Mouse (Mus musculus): Measurements from ENCODE around the gene Ddx50. TPM values are rescaled to one million over a fixed set of nuclear protein-coding genes. Genes with fewer than 3 reads are reported as not detected.
A peak's percentile ranks its signal among the peaks of the same experiment; 100 is the strongest.
"Not testable (repeated sequence)": the region's sequence is repeated elsewhere in the genome, so short reads cannot be mapped to it uniquely, and the experiment has no call there.

Ddx50 gene
- polyA plus RNA-seq, 1 experiment from 2014 or later, result 116 TPM

GRCm38 (mm10) chr10:62599311-62599710 is 51.7 kb downstream of the Ddx50 start:
- 94% methylated on average over 3 of the region's 3 CpGs for WGBS
- H3K27ac ChIP-seq; ATAC-seq; H3K9me3 ChIP-seq (replicated peaks); H3K27me3 ChIP-seq; H3K4me2 ChIP-seq; H3K4me3 ChIP-seq; H3K9ac ChIP-seq: not testable (repeated sequence)
- peaks cover 39% of the 10 kb centered on the region for H3K36me3 ChIP-seq (ENCODE audit: poor library complexity, severe bottlenecking)
- H3K4me1 ChIP-seq, result peaks cover 21% of the 10 kb centered on the region

DNA sequence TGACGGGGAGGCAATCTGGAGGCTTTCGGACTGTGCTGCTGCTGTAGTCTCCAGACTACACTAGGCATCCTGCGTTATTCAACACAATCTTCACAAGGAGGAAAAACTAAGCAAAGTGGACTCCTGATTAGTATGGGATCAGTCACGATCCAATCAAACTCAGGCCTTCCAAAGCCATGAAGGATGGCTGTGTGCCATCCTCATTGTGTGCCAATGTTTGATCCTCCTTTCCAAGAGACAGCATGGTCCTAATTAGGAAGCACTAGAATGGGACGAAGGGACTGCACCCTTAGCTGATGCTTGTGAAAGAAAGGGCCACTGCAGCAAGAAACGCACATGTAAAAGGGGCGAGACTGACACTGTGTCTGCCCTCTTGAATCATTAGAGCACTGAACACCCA is 58.5 kb downstream of the Ddx50 start:
- no peak for ATAC-seq
- no peaks in the 10 kb centered on the region for H3K9me3 ChIP-seq (replicated peaks)
- no peak overlapping the region for H3K4me3 ChIP-seq
- H3K36me3 ChIP-seq (ENCODE audit: poor library complexity, severe bottlenecking), result peaks cover 89% of the 10 kb centered on the region
- 67% methylated on average over 7 of the region's 7 CpGs for WGBS
- H3K4me2 ChIP-seq, result no peak overlapping the region
- no peak overlapping the region for H3K9ac ChIP-seq
- H3K4me1 ChIP-seq, result no peaks in the 10 kb centered on the region
- H3K27ac ChIP-seq, result 0 out of 2 replicates have a peak overlapping the region, but pooled peaks have one; percentile 8
- H3K27me3 ChIP-seq, result no peaks in the 10 kb centered on the region

GRCm38 (mm10) chr10:62590200-62590599 is 60.8 kb downstream of the Ddx50 start:
- Histone ChIP-seq H3K27ac (no peak overlapping the region), H3K9ac (no peak overlapping the region), H3K27me3 (no peaks in the 10 kb centered on the region), H3K9me3 (replicated peaks) (no peaks in the 10 kb centered on the region), H3K4me1 (no peaks in the 10 kb centered on the region), H3K4me3 (no peak overlapping the region), H3K36me3 (ENCODE audit: poor library complexity, severe bottlenecking) (peaks cover 93% of the 10 kb centered on the region), H3K4me2 (no peak overlapping the region)
- ATAC-seq, result peak; percentile 83
- 34% methylated on average over 6 of the region's 6 CpGs for WGBS

GRCm38 (mm10) chr10:62588616-62589015 is 62.4 kb downstream of the Ddx50 start:
- Histone ChIP-seq H3K4me2 (no peak overlapping the region), H3K27me3 (no peaks in the 10 kb centered on the region), H3K9me3 (replicated peaks) (no peaks in the 10 kb centered on the region), H3K9ac (no peak overlapping the region), H3K27ac (no peak overlapping the region), H3K36me3 (ENCODE audit: poor library complexity, severe bottlenecking) (peaks cover 94% of the 10 kb centered on the region), H3K4me1 (no peaks in the 10 kb centered on the region), H3K4me3 (no peak overlapping the region)
- no peak for ATAC-seq
- 83% methylated on average over 4 of the region's 4 CpGs for WGBS

DNA sequence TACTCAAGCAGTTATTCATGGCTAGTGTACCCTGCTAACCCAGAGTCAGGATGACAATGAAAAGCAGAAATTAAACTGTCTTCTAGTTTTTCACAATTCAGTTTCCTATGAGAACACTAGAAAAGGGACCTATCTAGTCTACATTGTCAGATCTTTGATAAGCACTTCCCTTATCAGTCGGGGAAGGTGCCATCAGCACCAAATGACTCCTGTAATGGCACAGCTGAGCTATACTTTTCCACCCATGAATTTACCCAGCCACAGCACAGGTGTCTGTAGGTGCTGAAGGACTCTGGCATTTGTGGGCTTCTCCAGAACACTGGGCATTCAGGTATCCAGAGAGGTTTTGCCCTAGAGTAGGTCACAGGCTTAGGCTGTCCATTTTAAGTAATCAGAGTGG is 67.8 kb downstream of the Ddx50 start:
- Histone ChIP-seq H3K27ac (no peak overlapping the region), H3K9me3 (replicated peaks) (no peaks in the 10 kb centered on the region), H3K4me3 (no peak overlapping the region), H3K4me2 (no peak overlapping the region), H3K9ac (no peak overlapping the region), H3K36me3 (ENCODE audit: poor library complexity, severe bottlenecking) (peaks cover 82% of the 10 kb centered on the region), H3K27me3 (no peaks in the 10 kb centered on the region), H3K4me1 (peaks cover 3% of the 10 kb centered on the region; the same call in 1 of the 2 replicates)
- ATAC-seq, result no peak
- 88% methylated on average over 1 of the region's 1 CpGs for WGBS

- Histone ChIP-seq H3K9ac (no peak overlapping the region), H3K27me3 (no peaks in the 10 kb centered on the region), H3K4me1 (peaks cover 3% of the 10 kb centered on the region; the same call in 1 of the 2 replicates), H3K4me2 (no peak overlapping the region), H3K9me3 (replicated peaks) (no peaks in the 10 kb centered on the region), H3K4me3 (no peak overlapping the region), H3K36me3 (ENCODE audit: poor library complexity, severe bottlenecking) (peaks cover 76% of the 10 kb centered on the region), H3K27ac (no peak overlapping the region)
- WGBS, result 86% methylated on average over 7 of the region's 7 CpGs
- no peak for ATAC-seq
Measured at GRCm38 (mm10) chr10:62582701-62583100, 68.3 kb downstream of the Ddx50 start.

DNA sequence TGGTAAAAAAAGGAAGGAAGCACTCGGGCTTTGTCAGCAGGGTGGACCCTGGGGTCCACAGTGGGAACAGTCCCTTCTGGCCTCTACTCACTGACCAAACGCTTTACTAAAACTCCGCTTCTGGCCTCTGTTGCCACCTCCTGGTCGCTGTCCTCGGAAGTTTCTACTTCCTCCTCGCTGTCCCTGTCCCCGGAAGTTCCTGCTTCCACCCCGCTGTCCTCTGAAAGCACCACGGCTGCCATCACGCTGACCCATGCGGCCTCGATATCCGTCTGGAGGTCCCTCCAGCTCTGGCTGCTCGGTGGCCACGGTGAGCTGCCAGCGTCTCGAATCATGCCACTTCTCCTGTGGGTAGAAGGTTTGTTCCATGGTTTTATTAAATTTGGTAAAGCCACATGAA is 68.8 kb downstream of the Ddx50 start:
- Histone ChIP-seq H3K4me3 (no peak overlapping the region), H3K27me3 (no peaks in the 10 kb centered on the region), H3K4me2 (no peak overlapping the region), H3K9ac (no peak overlapping the region), H3K27ac (no peak overlapping the region), H3K9me3 (replicated peaks) (no peaks in the 10 kb centered on the region), H3K36me3 (ENCODE audit: poor library complexity, severe bottlenecking) (peaks cover 72% of the 10 kb centered on the region), H3K4me1 (peaks cover 6% of the 10 kb centered on the region)
- no peak for ATAC-seq
- 93% methylated on average over 17 of the region's 17 CpGs for WGBS

GRCm38 (mm10) chr10:62579129-62579528 is 71.9 kb downstream of the Ddx50 start:
- peaks cover 54% of the 10 kb centered on the region for H3K36me3 ChIP-seq (ENCODE audit: poor library complexity, severe bottlenecking)
- ATAC-seq, result not testable (repeated sequence)
- 81% methylated on average over 12 of the region's 13 CpGs for WGBS

DNA sequence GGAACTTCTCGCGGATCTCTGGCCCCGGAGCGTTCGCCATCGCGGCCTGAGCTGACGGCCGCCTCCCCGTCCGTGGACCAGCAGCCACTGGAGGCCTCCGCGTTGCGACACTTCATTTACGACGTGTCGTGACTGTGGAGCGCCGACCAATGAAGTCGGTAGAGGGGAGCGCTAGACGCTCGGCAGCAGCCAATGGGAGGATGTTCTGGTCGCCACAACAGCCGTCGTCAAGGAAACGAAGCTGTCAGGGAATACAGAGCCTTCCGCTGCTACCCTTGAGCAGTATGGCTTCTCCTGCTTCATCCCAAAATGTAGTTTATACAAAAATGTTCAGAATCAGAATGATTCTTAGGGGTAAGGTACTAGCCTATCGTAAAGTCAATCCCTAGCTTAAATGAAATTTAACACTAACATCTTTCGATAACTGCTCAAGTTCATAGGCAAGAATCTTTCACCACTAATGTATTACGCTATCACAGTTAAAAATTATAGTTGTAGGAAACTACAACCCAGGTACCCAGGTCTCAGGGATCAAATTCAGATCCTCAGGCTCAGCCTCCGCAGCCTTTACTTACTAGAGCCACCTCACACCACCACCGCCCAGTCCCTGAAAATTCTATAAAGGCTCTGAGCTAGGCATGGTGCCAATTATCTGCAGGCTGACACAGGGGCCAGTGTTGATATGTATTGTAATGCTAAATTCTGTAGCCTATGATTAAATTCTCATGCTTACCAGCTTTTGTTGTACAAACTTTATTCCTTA is 72.5 kb downstream of the Ddx50 start, which contains the start of gene Kif1bp:
Gene Kif1bp (minus strand): TSS at position 120 of the 763 bp plus-strand sequence.
- Histone ChIP-seq H3K4me1 (peaks cover 17% of the 10 kb centered on the region), H3K9ac (peak within 1 kb of the TSS; percentile 90), H3K9me3 (replicated peaks) (no peaks in the 10 kb centered on the region), H3K4me2 (peak within 1 kb of the TSS; percentile 88), H3K36me3 (ENCODE audit: poor library complexity, severe bottlenecking) (peaks cover 54% of the 10 kb centered on the region), H3K4me3 (peak within 1 kb of the TSS; percentile 88), H3K27me3 (no peaks in the 10 kb centered on the region), H3K27ac (peak within 1 kb of the TSS; percentile 85)
- peak; percentile 100 for ATAC-seq
- WGBS, result 5% methylated on average over 33 of the region's 33 CpGs

More at GRCm38 (mm10) chr10:62579129-62579528, 71.9 kb downstream of the Ddx50 start:
- H3K9me3 ChIP-seq (replicated peaks); H3K4me2 ChIP-seq; H3K4me3 ChIP-seq; H3K27me3 ChIP-seq; H3K27ac ChIP-seq; H3K9ac ChIP-seq: not testable (repeated sequence)
- peaks cover 17% of the 10 kb centered on the region for H3K4me1 ChIP-seq

- Histone ChIP-seq H3K4me3 (peak overlapping the region; percentile 88), H3K4me1 (peaks cover 17% of the 10 kb centered on the region), H3K9me3 (replicated peaks) (no peaks in the 10 kb centered on the region), H3K4me2 (peak overlapping the region; percentile 88), H3K27ac (peak overlapping the region; percentile 85), H3K36me3 (ENCODE audit: poor library complexity, severe bottlenecking) (peaks cover 54% of the 10 kb centered on the region), H3K27me3 (no peaks in the 10 kb centered on the region), H3K9ac (peak overlapping the region; percentile 90)
- WGBS, result 1% methylated on average over 43 of the region's 54 CpGs
- ATAC-seq, result peak; percentile 82
Measured at GRCm38 (mm10) chr10:62577673-62578337, 73.2 kb downstream of the Ddx50 start.

DNA sequence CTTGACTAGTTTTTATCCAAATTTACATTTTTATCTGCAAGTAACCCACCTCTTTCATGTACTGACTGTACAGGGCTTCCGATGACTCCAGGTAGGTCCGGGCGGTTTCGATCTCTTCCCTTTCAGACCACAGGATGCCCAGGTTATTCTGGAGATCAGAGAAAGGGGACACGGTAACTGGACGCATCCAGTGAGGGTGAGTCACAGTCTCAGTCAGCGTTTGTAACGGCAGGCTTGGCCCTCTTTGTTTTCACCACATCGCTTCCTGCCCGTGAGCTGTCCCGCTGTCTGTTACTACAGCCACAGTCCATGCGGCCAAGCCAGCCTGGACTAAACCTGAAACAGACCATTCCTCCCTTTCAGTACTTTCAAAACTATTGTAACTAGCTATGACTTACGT is 76.0 kb downstream of the Ddx50 start:
- peaks cover 46% of the 10 kb centered on the region for H3K36me3 ChIP-seq (ENCODE audit: poor library complexity, severe bottlenecking)
- WGBS, result 91% methylated on average over 13 of the region's 13 CpGs

DNA sequence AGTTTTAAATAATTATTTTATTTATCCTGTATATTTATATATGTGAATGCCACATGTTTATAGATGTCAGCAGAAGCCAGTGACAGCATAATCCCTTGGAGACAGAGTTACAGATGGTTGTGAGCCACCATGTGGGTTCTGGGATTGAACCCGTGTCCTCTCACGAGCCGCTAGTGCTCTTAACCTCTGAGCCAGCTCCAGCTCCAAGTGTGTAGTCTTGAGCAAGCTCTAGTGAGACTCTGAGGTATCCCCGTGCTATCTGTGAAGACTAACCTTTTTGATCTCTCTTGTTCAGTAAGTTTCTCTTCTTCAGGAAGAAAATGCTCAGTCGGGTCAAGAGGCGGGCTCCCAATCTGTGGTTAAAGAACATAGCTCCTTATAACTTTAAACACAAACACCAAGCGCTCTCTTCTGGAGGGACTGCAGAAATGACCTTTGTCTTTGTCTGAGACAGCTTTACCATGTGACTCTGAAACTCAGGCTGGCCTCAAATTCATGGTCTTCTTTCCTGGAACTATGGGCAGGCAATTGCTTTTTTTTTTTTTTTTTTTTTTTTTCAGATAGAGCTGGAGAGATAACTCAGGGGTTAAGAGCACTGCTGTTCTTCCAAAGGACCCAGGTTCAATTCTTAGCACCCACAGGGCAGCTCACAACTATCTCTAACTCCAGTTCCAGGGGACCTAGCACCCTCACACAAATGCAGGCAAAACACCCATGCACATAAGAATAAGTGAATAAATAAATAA is 80.7 kb downstream of the Ddx50 start:
- WGBS, result 95% methylated on average over 7 of the region's 7 CpGs
- Histone ChIP-seq H3K4me3 (no peak overlapping the region), H3K27ac (no peak overlapping the region), H3K4me2 (no peak overlapping the region), H3K9ac (no peak overlapping the region), H3K27me3 (no peaks in the 10 kb centered on the region), H3K36me3 (ENCODE audit: poor library complexity, severe bottlenecking) (peaks cover 84% of the 10 kb centered on the region), H3K9me3 (replicated peaks) (no peaks in the 10 kb centered on the region), H3K4me1 (no peaks in the 10 kb centered on the region)
- ATAC-seq, result no peak

More for the DNA sequence above, 76.0 kb downstream of the Ddx50 start:
- Histone ChIP-seq H3K4me3 (no peak overlapping the region), H3K9me3 (replicated peaks) (no peaks in the 10 kb centered on the region), H3K4me1 (peaks cover 17% of the 10 kb centered on the region), H3K4me2 (no peak overlapping the region), H3K9ac (no peak overlapping the region), H3K27me3 (no peaks in the 10 kb centered on the region), H3K27ac (no peak overlapping the region)
- ATAC-seq, result no peak
